Mouse (Mus musculus) adrenal gland, postnatal 36 days (tissue): ENCODE measurements around the gene Kirrel3. TPM values are rescaled to one million over a fixed set of nuclear protein-coding genes. Genes with fewer than 3 reads are reported as not detected.

Source experiments
- DNase-seq, 2 experiments: peaks; one replicate each; pipeline ENCODE4 v3.0.0; 2021; ENCODE audit warnings: mixed read lengths in 1 of 2
- total RNA-seq, 2 experiments: library from RNA; stranded (reverse); gene quantifications; 2 replicates each; pipeline ENCODE4 v1.2.3; 2021

Gene Kirrel3
- total RNA-seq, 2 experiments from 2014 or later: 0.26 to 0.33 TPM

GRCm38 (mm10) chr9:35059881-35060280 lies 574.2 kb downstream of the Kirrel3 start:
- DNase-seq: no peak

- DNase-seq: no peak
Observed at GRCm38 (mm10) chr9:35061446-35061845, 575.8 kb downstream of the Kirrel3 start.
